Mouse (Mus musculus) lung, postnatal 4 days (tissue): ENCODE measurements around the gene Prl3d2.
"Not testable (repeated sequence)": the region's sequence is repeated elsewhere in the genome, so short reads cannot be mapped to it uniquely, and the experiment has no call there.

Experiments used
- DNase-seq, 2 experiments: peaks; one replicate each; pipeline ENCODE4 v3.0.0; 2021

The Prl3d2 gene

GRCm38 (mm10) chr13:27121398-27121797 is at the start of gene Prl3d2:
Gene Prl3d2, plus strand, starts transcription at chr13:27121698.
- not testable (repeated sequence) for DNase-seq

GRCm38 (mm10) chr13:27093890-27094289 is 27.6 kb upstream of the Prl3d2 start, which contains the start of gene Prl3d1:
Gene Prl3d1, plus strand, starts transcription at chr13:27094190.
- not testable (repeated sequence) for DNase-seq

DNA sequence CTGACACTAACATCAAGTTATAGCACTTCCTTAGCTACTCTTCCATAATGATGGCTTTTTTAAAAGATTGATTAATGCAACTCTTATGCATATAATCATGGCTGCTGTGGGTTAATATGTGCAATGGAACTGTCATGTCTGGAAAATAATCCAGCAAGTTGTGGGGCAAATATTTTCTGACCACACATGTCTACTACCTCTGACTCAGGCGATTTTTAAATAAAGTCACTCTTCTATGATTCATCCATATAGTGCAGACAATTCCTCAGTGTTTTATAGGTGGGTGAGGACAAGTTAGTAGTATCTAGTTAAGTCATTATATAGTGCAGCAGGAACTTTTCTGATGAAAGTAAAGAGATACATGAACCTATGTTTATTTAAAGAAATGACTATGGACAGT is 26.8 kb downstream of the Prl3d2 start:
- DNase-seq: no peak

DNA sequence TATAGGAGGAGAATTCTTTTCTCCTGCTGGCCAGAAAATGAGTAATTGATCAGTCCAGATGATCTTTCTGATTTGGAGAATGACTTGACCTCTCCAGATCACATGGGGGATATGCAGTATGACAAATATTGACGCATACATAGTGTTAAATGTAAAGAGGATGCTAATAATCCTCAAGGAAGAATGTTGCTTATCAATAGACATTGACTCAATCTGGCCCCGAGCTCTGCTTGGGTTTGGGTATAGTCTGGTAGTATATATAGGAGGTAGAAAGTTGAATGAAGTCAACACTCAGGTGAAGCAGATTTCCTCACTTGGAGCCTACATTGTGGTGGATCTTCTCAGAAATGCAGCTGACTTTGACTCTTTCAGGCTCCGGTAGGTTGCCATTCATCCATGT is 35.0 kb downstream of the Prl3d2 start, which contains the start of gene Prl3d3:
Prl3d3 (plus strand) TSS at position 301 of the 400 bp plus-strand sequence.
- DNase-seq: not testable (repeated sequence)
